22 mouse cellular contexts compared by ENCODE assay signal in the genomic region with DNA sequence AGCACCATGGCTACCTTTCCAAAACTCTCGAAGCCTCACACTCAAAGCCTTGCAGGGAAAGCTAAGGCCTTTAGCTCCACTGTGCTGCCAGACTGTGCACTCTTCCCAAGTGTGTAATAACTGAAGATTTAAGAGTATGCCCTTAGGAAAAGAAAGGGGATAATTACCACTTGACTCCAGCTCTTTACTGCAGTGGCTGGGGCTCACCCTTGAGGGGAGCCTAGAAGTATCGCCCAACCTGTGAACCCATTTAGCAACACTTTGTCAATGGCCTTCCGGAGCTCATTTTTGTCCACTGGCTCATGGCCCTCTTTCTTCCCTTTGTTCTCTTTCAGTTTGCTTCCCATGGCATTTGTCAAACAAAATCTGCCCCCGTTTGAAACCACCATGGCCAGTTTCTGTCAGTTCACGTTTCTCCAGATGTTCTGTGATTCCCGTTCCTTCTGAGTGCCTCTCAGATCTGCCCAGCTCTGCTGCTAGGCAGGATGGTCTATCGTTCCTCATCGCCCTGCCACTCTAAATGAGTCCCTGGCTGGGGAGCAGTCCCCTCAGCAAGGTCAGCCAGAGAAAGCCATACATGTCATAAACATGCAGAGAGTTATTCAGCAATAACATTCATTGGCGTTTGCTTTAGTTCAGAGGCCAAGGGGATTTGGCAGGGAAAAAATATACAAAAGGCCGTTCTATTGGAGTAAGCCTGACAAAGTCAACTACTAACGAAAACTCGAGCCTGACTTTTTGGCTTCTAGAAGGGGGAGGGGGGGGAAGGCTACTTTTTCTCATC.
DNase-seq lines count a peak whose midpoint lies in the region; ATAC-seq and TF ChIP-seq lines count a peak whose summit lies in the region.
"Had no signal": no experiment of that assay in that cellular context is flagged by ENCODE, and none has a peak within 500 bp of the region (broad histone marks: within the 10 kb centered on the region; RNA-seq: fewer than 3 reads in every experiment).

No protein-coding gene starts in this region.

- TF ChIP-seq EP300 in stomach, postnatal 0 days (optimal IDR thresholded peaks at IDR 0.05), result no peak

- no peak for TF ChIP-seq CTCF in kidney, postnatal 0 days (IDR thresholded peaks at IDR 0.05; ENCODE audit: low read depth)
- TF ChIP-seq CTCF in stomach, postnatal 0 days (IDR thresholded peaks at IDR 0.05; ENCODE audit: low read depth), result no peak

- no peak for ATAC-seq in kidney, postnatal 0 days (replicated peaks; ENCODE audit: low FRiP score, low read depth)
- ATAC-seq in stomach, embryonic 16.5 days (ENCODE audit: insufficient read depth, low FRiP score), result peak; percentile 40; the same call in 1 of the 2 replicates
- no peak; the same call in 1 of the 2 replicates for ATAC-seq in stomach, postnatal 0 days (ENCODE audit: low FRiP score, low TSS enrichment)
- no peak for ATAC-seq in forebrain, embryonic 14.5 days
- ATAC-seq: forebrain, postnatal 0 days; inflammation-experienced regulatory T-cells, adult 6 months had no signal

- H3K9me3 ChIP-seq in kidney, postnatal 0 days (replicated peaks; ENCODE audit: low read length), result no peaks in the 10 kb centered on the region
- H3K9me3 ChIP-seq in stomach, embryonic 16.5 days (replicated peaks; ENCODE audit: control insufficient read depth, low read length), result no peaks in the 10 kb centered on the region
- H3K9me3 ChIP-seq in stomach, postnatal 0 days (ENCODE audit: control insufficient read depth, low read length), result no peaks in the 10 kb centered on the region
- no peaks in the 10 kb centered on the region for H3K9me3 ChIP-seq in forebrain, embryonic 14.5 days (replicated peaks; ENCODE audit: control insufficient read depth, low read length)
- H3K9me3 ChIP-seq: forebrain, embryonic 10.5 days; liver, embryonic 15.5 days; neural tube, embryonic 12.5 days had no signal

- H3K4me2 ChIP-seq in kidney, postnatal 0 days (ENCODE audit: low read length), result no peak overlapping the region
- H3K4me2 ChIP-seq in stomach, embryonic 16.5 days (ENCODE audit: low read depth, low read length), result no peak overlapping the region
- no peak overlapping the region for H3K4me2 ChIP-seq in stomach, postnatal 0 days (replicated peaks; ENCODE audit: low read depth)
- H3K4me2 ChIP-seq in forebrain, embryonic 14.5 days (ENCODE audit: low read length), result no peak overlapping the region
- H3K4me2 ChIP-seq: hindbrain, embryonic 14.5 days; liver, embryonic 15.5 days; neural tube, embryonic 12.5 days had no signal

- H3K36me3 ChIP-seq in kidney, postnatal 0 days (ENCODE audit: insufficient read depth, low read length), result no peaks in the 10 kb centered on the region
- no peaks in the 10 kb centered on the region for H3K36me3 ChIP-seq in stomach, embryonic 16.5 days (ENCODE audit: control insufficient read depth, insufficient read depth, low read length)
- no peaks in the 10 kb centered on the region for H3K36me3 ChIP-seq in stomach, postnatal 0 days (ENCODE audit: control insufficient read depth, insufficient read depth, low read length)
- H3K36me3 ChIP-seq in forebrain, embryonic 14.5 days (ENCODE audit: control insufficient read depth, insufficient read depth, low read length), result no peaks in the 10 kb centered on the region
- H3K36me3 ChIP-seq: forebrain, embryonic 10.5 days; liver, embryonic 15.5 days; neural tube, embryonic 12.5 days had no signal

- no peaks in the 10 kb centered on the region for H3K4me1 ChIP-seq in kidney, postnatal 0 days (replicated peaks; ENCODE audit: insufficient read depth, low read length)
- H3K4me1 ChIP-seq in stomach, embryonic 16.5 days (ENCODE audit: control insufficient read depth, insufficient read depth, low read length), result no peaks in the 10 kb centered on the region; the same call in 1 of the 2 replicates
- H3K4me1 ChIP-seq in stomach, postnatal 0 days (replicated peaks; ENCODE audit: control insufficient read depth, insufficient read depth), result no peaks in the 10 kb centered on the region
- H3K4me1 ChIP-seq in forebrain, embryonic 14.5 days (ENCODE audit: control insufficient read depth, insufficient read depth, low read length), result peaks cover 4% of the 10 kb centered on the region; the same call in 1 of the 2 replicates
- H3K4me1 ChIP-seq: liver, embryonic 15.5 days; neural tube, embryonic 12.5 days had no signal

- H3K27me3 ChIP-seq in kidney, postnatal 0 days (ENCODE audit: insufficient read depth, low read length), result no peaks in the 10 kb centered on the region
- no peaks in the 10 kb centered on the region for H3K27me3 ChIP-seq in stomach, embryonic 16.5 days (ENCODE audit: control insufficient read depth, insufficient read depth, low read length)
- H3K27me3 ChIP-seq in stomach, postnatal 0 days (ENCODE audit: control insufficient read depth, insufficient read depth, low read length), result no peaks in the 10 kb centered on the region
- no peaks in the 10 kb centered on the region for H3K27me3 ChIP-seq in forebrain, embryonic 14.5 days (replicated peaks; ENCODE audit: control insufficient read depth, insufficient read depth, low read length)
- H3K27me3 ChIP-seq: liver, embryonic 15.5 days; neural tube, embryonic 12.5 days had no signal

- WGBS in kidney, postnatal 0 days, result 40% methylated on average over 12 of the region's 12 CpGs
- WGBS in stomach, embryonic 16.5 days, result 36% methylated on average over 12 of the region's 12 CpGs
- 36% methylated on average over 12 of the region's 12 CpGs for WGBS in stomach, postnatal 0 days
- WGBS in forebrain, embryonic 14.5 days, result 80% methylated on average over 12 of the region's 12 CpGs

- no peak overlapping the region for H3K9ac ChIP-seq in kidney, postnatal 0 days (ENCODE audit: low read depth, low read length)
- no peak overlapping the region for H3K9ac ChIP-seq in stomach, embryonic 16.5 days (ENCODE audit: low read length)
- no peak overlapping the region for H3K9ac ChIP-seq in stomach, postnatal 0 days (ENCODE audit: low read length)
- H3K9ac ChIP-seq in forebrain, embryonic 14.5 days (ENCODE audit: low read length), result no peak overlapping the region
- H3K9ac ChIP-seq: forebrain, postnatal 0 days; hindbrain, embryonic 14.5 days; liver, embryonic 15.5 days; neural tube, embryonic 12.5 days had no signal

- DNase-seq in kidney, postnatal 0 days (ENCODE audit: low spot score), result peak; percentile 43
- no peak for DNase-seq in kidney, adult 18-20 months
- no peak for DNase-seq in stomach, postnatal 0 days (ENCODE audit: low spot score)
- DNase-seq in lung, postnatal 10 days, result peak; percentile 74
- no peak for DNase-seq in ovary, postnatal 14 days (ENCODE audit: low spot score)
- DNase-seq in forebrain, embryonic 14.5 days (ENCODE audit: low spot score), result no peak
- DNase-seq: adrenal gland, postnatal 36 days; cerebellum, adult 11 months; cerebellum, postnatal 10 days; forebrain, postnatal 0 days; gastrocnemius, postnatal 36 days; kidney, adult 9 months; liver; midbrain, embryonic 14.5 days; thymus, postnatal 36 days had no signal

- H3K4me3 ChIP-seq in kidney, postnatal 0 days (replicated peaks; ENCODE audit: low read depth, low read length), result no peak overlapping the region
- no peak overlapping the region for H3K4me3 ChIP-seq in stomach, embryonic 16.5 days (replicated peaks; ENCODE audit: low read length)
- no peak overlapping the region for H3K4me3 ChIP-seq in stomach, postnatal 0 days (ENCODE audit: low read depth, low read length)
- no peak overlapping the region for H3K4me3 ChIP-seq in forebrain, embryonic 14.5 days (ENCODE audit: low read depth, low read length)
- H3K4me3 ChIP-seq: forebrain, embryonic 10.5 days; left cerebral cortex, adult 2 months; liver, embryonic 15.5 days; neural tube, embryonic 12.5 days had no signal

- no peak overlapping the region for H3K27ac ChIP-seq in kidney, postnatal 0 days
- H3K27ac ChIP-seq in stomach, embryonic 16.5 days (ENCODE audit: low read length), result no peak overlapping the region
- H3K27ac ChIP-seq in stomach, postnatal 0 days (replicated peaks), result no peak overlapping the region
- no peak overlapping the region for H3K27ac ChIP-seq in forebrain, embryonic 14.5 days (ENCODE audit: low read depth, low read length)
- H3K27ac ChIP-seq: forebrain, embryonic 10.5 days; hindbrain, embryonic 14.5 days; left cerebral cortex, adult 2 months; liver, embryonic 15.5 days; neural tube, embryonic 12.5 days had no signal

Comparison
In these comparisons a context has a peak if more than half of its experiments do, and no peak if none do; other contexts are left out.
1. DNase-seq: peak in kidney, postnatal 0 days (single experiment) and lung, postnatal 10 days (single experiment); none in kidney, adult 18-20 months (single experiment), stomach, postnatal 0 days (single experiment), ovary, postnatal 14 days (single experiment) and forebrain, embryonic 14.5 days (single experiment).